Mouse (Mus musculus): ENCODE measurements around the gene Clybl. TPM values are rescaled to one million over a fixed set of nuclear protein-coding genes. Genes with fewer than 3 reads are reported as not detected.

Clybl gene
- total and polyA plus RNA-seq, 2 experiments from 2014 or later = 10.6 to 21.0 TPM

DNA sequence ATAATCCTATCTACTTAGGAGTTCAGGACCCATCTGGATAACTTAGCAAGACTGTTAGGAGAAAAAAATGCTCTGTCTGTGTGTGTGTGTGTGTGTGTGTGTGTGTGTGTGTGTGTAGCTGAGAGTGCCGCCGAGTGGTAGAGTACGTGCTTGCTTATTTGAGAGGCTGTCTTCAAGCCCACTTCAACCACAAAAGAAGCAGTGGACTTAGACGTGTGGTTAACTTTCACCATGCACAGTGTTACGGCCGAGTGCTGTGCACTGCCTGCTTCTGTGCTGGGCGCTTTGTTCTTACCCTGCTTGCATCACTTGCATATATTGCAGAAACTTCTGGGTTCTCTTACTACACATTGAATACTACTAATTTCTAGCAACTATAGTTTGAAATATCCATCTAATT lies 23.8 kb upstream of the Clybl start:
- Histone ChIP-seq H3K9me3 (ENCODE audit: low read length) (no peaks in the 10 kb centered on the region), H3K4me2 (ENCODE audit: low read depth) (no peak overlapping the region), H3K27ac (ENCODE audit: low read depth, low read length) (no peak overlapping the region), H3K4me3 (ENCODE audit: low read depth, low read length) (no peak overlapping the region), H3K27me3 (ENCODE audit: insufficient read depth, low read length) (no peaks in the 10 kb centered on the region), H3K36me3 (ENCODE audit: insufficient read depth) (peaks cover 26% of the 10 kb centered on the region), H3K9ac (no peak overlapping the region), H3K4me1 (ENCODE audit: insufficient read depth) (no peaks in the 10 kb centered on the region)
- DNase-seq (no peak), ATAC-seq (no peak)
- 88% methylated on average over 7 of the region's 7 CpGs for WGBS
- no peak for TF ChIP-seq CTCF (IDR thresholded peaks at IDR 0.05; ENCODE audit: low read depth)

DNA sequence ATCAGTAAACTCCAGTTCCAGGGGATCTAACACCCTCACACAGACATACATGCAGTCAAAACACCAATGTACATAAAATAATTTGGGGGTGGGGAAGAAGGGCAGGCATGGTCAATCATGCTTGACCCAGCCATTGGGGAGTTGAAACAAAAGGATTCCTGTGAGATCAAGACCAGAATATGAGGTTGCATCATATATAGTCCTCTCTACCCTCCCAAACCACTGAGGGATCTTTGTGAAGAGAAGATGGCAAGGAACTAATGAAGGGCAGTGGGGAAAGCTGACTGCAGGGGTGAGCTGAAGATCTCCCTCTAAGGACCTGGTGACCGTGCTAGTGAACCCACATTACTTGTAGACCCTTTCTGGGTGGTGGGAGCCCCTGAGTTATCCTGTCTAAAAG lies 20.6 kb upstream of the Clybl start:
- H3K4me1 ChIP-seq (ENCODE audit: insufficient read depth) = no peaks in the 10 kb centered on the region
- 95% methylated on average over 1 of the region's 1 CpGs for WGBS
- ATAC-seq = no peak

DNA sequence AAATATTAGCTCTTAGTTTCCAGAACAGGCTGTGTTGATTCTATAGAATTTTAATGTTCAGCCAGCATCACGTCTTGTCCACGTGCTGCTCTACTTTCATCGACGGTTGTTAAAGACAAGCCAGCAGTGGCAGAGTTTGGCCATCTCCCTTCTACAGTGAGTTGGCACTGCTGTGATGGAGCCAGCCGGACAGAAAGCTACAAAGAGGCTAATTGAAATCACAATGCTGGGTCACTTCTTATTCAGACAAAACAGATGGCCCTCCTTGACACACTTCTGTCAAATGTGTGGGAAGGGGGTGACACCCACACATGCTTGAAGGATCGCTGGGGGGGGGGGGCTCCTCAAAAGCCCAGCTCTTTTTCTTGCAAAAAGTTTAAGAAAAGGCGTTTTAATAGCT lies 12.6 kb upstream of the Clybl start:
- TF ChIP-seq CTCF (IDR thresholded peaks at IDR 0.05; ENCODE audit: low read depth) = no peak
- H3K27me3 ChIP-seq (ENCODE audit: insufficient read depth, low read length) = no peaks in the 10 kb centered on the region
- no peaks in the 10 kb centered on the region for H3K9me3 ChIP-seq (ENCODE audit: low read length)
- DNase-seq = no peak
- no peak overlapping the region for H3K27ac ChIP-seq (ENCODE audit: low read depth, low read length)
- H3K36me3 ChIP-seq (ENCODE audit: insufficient read depth) = no peaks in the 10 kb centered on the region
- no peak overlapping the region for H3K4me2 ChIP-seq (ENCODE audit: low read depth)
- 49% methylated on average over 7 of the region's 7 CpGs for WGBS
- H3K9ac ChIP-seq = no peak overlapping the region
- no peak for ATAC-seq
- H3K4me3 ChIP-seq (ENCODE audit: low read depth, low read length) = no peak overlapping the region
- H3K4me1 ChIP-seq (ENCODE audit: insufficient read depth) = no peaks in the 10 kb centered on the region

More for the DNA sequence above, 20.6 kb upstream of the Clybl start:
- no peak for DNase-seq
- Histone ChIP-seq H3K36me3 (ENCODE audit: insufficient read depth) (peaks cover 8% of the 10 kb centered on the region), H3K27ac (ENCODE audit: low read depth, low read length) (no peak overlapping the region), H3K27me3 (ENCODE audit: insufficient read depth, low read length) (no peaks in the 10 kb centered on the region), H3K9me3 (ENCODE audit: low read length) (no peaks in the 10 kb centered on the region), H3K4me3 (ENCODE audit: low read depth, low read length) (no peak overlapping the region), H3K4me2 (ENCODE audit: low read depth) (no peak overlapping the region), H3K9ac (no peak overlapping the region)
- no peak for TF ChIP-seq CTCF (IDR thresholded peaks at IDR 0.05; ENCODE audit: low read depth)

DNA sequence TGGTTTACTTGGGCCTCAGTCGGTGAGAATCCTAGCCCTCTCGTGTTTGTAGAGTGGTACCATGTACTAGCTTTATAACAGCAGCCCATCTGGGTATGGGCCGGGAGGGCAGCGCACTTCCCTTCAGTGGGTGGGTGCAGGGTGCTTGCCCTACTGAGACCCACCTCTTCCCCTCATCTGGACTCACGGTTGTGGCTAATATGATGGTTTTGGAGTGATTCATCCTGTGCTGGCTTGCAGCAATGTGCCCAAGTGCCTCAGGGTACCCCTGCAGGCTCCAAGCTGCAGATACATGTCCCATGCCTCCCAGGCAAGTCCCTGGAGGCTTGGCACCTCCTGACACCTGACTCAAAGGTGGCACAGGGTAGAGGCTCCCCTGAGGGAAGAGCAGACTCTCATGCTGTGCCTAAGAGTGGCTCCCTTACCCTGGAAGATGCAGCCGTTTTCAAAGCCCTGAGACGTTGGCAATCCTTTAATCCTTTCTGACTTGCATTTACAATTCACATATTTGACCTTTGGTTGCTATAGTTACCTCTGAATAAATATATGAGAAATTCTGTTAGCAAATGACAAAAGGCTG lies 11.2 kb upstream of the Clybl start:
- ATAC-seq = peak; percentile 38
- H3K9ac ChIP-seq = no peak overlapping the region
- no peaks in the 10 kb centered on the region for H3K36me3 ChIP-seq (ENCODE audit: insufficient read depth)
- H3K4me3 ChIP-seq (ENCODE audit: low read depth, low read length) = no peak overlapping the region
- H3K27me3 ChIP-seq (ENCODE audit: insufficient read depth, low read length) = no peaks in the 10 kb centered on the region
- no peak overlapping the region for H3K4me2 ChIP-seq (ENCODE audit: low read depth)
- H3K27ac ChIP-seq (ENCODE audit: low read depth, low read length) = no peak overlapping the region
- TF ChIP-seq CTCF (IDR thresholded peaks at IDR 0.05; ENCODE audit: low read depth) = no peak
- H3K4me1 ChIP-seq (ENCODE audit: insufficient read depth) = no peaks in the 10 kb centered on the region
- H3K9me3 ChIP-seq (ENCODE audit: low read length) = no peaks in the 10 kb centered on the region
- DNase-seq = no peak
- 63% methylated on average over 7 of the region's 7 CpGs for WGBS

DNA sequence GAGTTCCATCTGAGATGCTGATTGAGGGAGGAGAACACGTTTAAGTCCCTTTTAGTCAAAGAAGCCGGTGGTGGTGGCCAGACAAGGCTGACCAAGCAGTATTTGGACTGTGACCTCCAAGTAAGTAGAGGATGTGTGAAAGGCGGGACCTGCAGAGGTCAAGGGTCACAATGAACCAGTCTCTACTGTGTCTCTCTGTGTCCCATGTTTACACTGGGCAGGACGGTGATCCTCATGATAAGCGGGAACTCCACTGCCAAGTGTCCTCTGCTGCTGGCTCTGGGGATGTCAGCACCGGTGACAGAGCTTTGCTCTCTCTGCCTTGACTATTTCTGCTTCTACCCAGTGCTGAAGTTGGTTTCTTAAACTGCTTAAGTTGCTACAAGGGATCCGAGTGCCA lies 10.5 kb upstream of the Clybl start:
- TF ChIP-seq CTCF (IDR thresholded peaks at IDR 0.05; ENCODE audit: low read depth) = no peak
- WGBS = 86% methylated on average over 7 of the region's 7 CpGs

DNA sequence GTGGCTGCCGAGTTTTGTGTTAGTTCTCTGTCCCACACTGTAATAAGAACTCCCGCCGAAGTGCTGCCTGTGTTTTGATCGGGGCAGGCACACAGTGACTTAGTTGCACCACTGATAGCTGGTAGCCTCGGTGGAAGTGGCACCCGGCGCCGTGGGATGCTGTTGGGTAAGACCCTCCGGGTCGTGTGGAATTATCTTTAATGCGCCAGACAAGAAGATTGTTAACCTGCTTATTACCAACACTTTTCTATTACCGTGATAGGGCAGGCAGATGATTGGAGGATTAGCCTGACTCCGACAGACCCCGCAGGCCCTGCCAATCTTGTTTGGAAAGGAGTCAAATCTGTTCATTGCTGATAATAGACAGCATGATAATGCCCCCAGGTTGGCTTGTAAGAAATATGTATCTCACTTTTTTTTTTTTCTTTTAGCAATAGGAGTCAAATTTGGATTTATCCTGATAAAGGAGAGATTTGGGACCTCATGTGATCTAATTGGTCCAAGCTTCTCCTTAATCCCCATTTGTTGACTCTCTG lies 5.2 kb upstream of the Clybl start:
- no peaks in the 10 kb centered on the region for H3K4me1 ChIP-seq (ENCODE audit: insufficient read depth)
- H3K9ac ChIP-seq = no peak overlapping the region
- H3K27me3 ChIP-seq (ENCODE audit: insufficient read depth, low read length) = no peaks in the 10 kb centered on the region
- no peak for TF ChIP-seq CTCF (IDR thresholded peaks at IDR 0.05; ENCODE audit: low read depth)
- no peak for DNase-seq
- H3K4me2 ChIP-seq (ENCODE audit: low read depth) = no peak overlapping the region
- ATAC-seq = no peak
- H3K4me3 ChIP-seq (ENCODE audit: low read depth, low read length) = no peak overlapping the region
- no peaks in the 10 kb centered on the region for H3K36me3 ChIP-seq (ENCODE audit: insufficient read depth)
- no peaks in the 10 kb centered on the region for H3K9me3 ChIP-seq (ENCODE audit: low read length)
- WGBS = 71% methylated on average over 14 of the region's 14 CpGs
- H3K27ac ChIP-seq (ENCODE audit: low read depth, low read length) = no peak overlapping the region

More for the DNA sequence above, 10.5 kb upstream of the Clybl start:
- H3K27me3 ChIP-seq (ENCODE audit: insufficient read depth, low read length) = no peaks in the 10 kb centered on the region
- H3K9ac ChIP-seq = no peak overlapping the region
- no peaks in the 10 kb centered on the region for H3K36me3 ChIP-seq (ENCODE audit: insufficient read depth)
- ATAC-seq (no peak), DNase-seq (no peak)
- no peak overlapping the region for H3K4me3 ChIP-seq (ENCODE audit: low read depth, low read length)
- no peak overlapping the region for H3K4me2 ChIP-seq (ENCODE audit: low read depth)
- H3K4me1 ChIP-seq (ENCODE audit: insufficient read depth) = no peaks in the 10 kb centered on the region
- H3K27ac ChIP-seq (ENCODE audit: low read depth, low read length) = no peak overlapping the region
- H3K9me3 ChIP-seq (ENCODE audit: low read length) = no peaks in the 10 kb centered on the region

DNA sequence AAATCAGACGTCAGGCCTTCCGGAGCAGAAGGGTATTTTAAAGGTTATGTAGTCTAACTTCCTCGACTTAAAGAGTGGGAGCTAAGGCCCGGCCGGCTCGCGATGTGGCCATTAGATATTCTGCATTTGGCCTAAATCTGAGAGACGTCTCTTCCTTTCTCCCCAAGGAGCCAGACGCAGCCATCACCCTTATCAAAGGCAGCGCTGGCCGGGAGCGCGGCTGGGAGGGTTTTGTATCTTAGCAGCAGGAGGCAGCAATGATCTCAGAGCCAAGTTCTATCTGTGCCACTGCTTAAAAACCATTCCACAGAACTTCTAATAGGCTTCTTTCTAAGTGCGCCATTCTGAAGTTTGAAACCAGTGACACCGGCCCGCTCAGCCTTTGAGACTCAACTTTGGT lies 2.2 kb upstream of the Clybl start:
- peak; percentile 30 for DNase-seq
- Histone ChIP-seq H3K9ac (no peak overlapping the region), H3K9me3 (ENCODE audit: low read length) (no peaks in the 10 kb centered on the region), H3K4me2 (ENCODE audit: low read depth) (no peak overlapping the region), H3K4me3 (ENCODE audit: low read depth, low read length) (no peak overlapping the region), H3K36me3 (ENCODE audit: insufficient read depth) (no peaks in the 10 kb centered on the region), H3K27ac (ENCODE audit: low read depth, low read length) (no peak overlapping the region), H3K4me1 (ENCODE audit: insufficient read depth) (no peaks in the 10 kb centered on the region), H3K27me3 (ENCODE audit: insufficient read depth, low read length) (no peaks in the 10 kb centered on the region)
- TF ChIP-seq CTCF (IDR thresholded peaks at IDR 0.05; ENCODE audit: low read depth) = no peak
- peak; percentile 23; the same call in 1 of the 2 replicates for ATAC-seq
- 34% methylated on average over 16 of the region's 16 CpGs for WGBS

Measured in forebrain, postnatal 0 days (tissue).